Mouse (Mus musculus): Measurements from ENCODE around the gene Hectd4.
"Not testable (repeated sequence)": the region's sequence is repeated elsewhere in the genome, so short reads cannot be mapped to it uniquely, and the experiment has no call there.

Hectd4 gene

GRCm38 (mm10) chr5:121219980-121220731 lies at the start of gene Hectd4:
Gene Hectd4, plus strand, starts transcription at chr5:121220219.
- DNase-seq: peak; percentile 97

- DNase-seq: no peak
These were observed 47.2 kb upstream of the Hectd4 start for GRCm38 (mm10) chr5:121172835-121173234.

- DNase-seq: no peak
These were observed 40.8 kb upstream of the Hectd4 start for GRCm38 (mm10) chr5:121179077-121179857.

DNA sequence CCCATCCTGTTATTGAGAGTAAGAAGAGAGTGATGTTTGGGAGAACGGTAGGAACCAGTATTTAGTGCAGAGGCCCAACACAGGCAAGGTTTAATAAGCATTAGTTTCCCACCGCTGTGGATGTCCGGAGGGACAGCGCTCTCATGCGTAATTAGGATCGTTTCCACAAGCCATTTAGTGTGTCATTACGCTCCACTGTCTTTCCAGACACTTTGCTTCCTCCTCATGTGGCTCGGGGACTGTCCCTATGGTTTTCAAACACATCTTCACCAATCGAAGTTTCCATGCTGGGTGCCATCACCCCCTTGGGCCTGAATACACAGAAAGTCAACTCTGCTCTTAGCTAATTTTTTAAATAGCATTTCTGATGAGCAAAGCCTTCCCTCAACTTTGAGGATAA lies 36.8 kb upstream of the Hectd4 start:
- DNase-seq: no peak

GRCm38 (mm10) chr5:121184375-121184774 lies 35.6 kb upstream of the Hectd4 start:
- no peak for DNase-seq

- peak; percentile 31 for DNase-seq
These were observed 35.0 kb upstream of the Hectd4 start for GRCm38 (mm10) chr5:121184945-121185551.

GRCm38 (mm10) chr5:121187580-121188001 lies 32.4 kb upstream of the Hectd4 start:
- DNase-seq: no peak

- no peak for DNase-seq
These were observed 31.8 kb upstream of the Hectd4 start for GRCm38 (mm10) chr5:121188265-121188664.

- no peak for DNase-seq
These were observed 30.8 kb upstream of the Hectd4 start for GRCm38 (mm10) chr5:121189182-121189581.

DNA sequence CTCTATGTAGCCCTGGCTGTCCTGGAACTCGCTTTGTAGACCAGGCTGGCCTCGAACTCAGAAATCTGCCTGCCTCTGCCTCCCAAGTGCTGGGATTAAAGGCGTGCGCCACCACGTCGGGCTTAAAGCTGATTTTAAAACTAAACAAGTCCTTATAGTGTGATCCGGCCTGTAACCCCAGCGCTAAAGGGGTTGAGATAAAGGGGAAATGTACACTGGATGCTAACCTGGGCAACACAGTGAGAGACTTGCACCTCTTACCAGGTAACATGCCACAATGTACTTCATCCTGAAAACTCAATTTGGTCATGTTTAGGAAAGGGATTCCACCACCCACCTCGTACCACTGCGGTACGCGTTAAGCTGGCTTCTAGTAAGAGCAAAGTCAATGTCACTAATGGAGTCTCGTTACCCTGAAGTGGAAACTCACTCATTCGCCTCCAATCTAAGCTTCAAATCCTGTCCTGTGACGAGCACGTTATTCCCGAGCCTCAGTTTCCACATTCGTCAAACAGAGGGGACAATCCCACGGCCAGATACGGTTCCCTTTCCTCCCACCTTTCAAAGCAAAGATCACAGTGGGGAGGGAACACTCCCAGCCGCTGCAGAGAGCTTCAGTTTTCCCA lies 29.7 kb upstream of the Hectd4 start:
- DNase-seq: no peak

DNA sequence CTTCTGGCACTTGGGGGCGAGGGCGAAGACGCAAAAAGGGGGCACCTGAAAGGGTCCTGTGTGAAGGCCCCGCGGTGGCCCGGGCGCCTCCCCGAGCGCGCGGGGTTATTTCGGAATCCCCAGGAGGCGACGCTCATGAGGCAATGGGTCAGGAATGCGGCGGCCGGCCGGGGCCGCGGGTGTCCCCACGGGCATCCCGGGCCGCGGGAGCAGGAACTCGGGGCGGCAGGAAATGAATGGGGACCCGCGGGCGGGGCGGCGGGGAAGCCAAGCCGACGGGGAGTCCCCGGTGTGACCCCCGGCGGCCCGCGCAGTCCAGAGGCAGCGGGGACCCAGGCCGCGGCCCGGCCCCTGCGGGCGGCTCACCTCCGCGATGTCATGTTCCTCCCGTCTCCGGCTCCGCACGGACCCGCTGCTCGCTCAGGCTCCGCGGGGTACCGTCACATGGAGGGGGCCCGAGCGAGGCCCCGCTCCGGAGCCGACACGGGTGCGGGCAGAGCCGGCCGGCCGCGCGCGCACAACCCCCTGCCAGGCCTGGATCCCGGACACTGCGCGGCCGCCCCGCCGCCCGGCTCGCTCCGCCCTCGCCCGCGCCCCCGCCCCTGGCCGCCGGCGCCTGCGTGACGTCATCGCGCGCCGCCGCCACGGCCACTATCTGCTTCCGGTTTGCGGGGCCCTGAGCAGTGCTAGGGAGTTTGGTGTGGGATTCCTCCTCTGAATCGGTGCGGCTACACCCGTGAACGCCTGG lies 29.0 kb upstream of the Hectd4 start, which contains the start of gene Ptpn11:
Ptpn11 (minus strand) TSS at position 562 of the 748 bp plus-strand sequence.
- DNase-seq: peak; percentile 93

DNA sequence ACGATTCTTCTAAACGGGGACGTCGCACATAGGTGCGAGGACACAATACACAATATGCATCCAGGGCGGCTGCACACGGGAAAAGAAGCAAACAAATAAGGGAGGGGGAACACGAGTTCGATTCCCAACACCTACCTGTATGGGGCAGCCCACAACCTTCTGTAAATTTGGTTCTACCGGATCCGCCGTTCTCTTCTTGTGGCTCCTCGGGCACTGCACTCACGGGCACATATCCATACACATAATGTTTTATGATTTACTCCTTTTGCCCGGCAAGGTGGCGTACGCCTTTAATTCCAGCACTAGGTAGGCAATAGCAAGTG lies 28.5 kb upstream of the Hectd4 start:
- no peak for DNase-seq

GRCm38 (mm10) chr5:121194173-121194572 lies 25.8 kb upstream of the Hectd4 start:
- DNase-seq: no peak

DNA sequence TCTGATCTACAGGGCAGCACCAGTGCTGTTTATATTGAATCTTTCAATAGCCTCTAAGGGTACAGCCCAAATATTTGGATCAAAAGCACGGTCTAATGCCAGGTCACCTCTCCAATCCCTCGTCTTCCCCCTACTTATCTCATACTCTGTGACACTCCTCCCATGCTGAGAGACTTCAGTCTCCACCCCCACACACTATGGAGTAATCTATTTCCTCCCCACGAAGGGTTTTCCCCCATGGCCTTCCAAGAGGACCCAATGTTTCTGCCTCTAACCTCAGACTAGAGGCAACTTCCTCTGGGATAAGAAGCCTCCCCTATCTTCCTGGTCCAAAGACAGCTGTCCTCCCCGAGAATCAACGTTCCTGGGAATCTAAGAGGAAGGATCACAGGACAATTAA lies 23.3 kb upstream of the Hectd4 start:
- no peak for DNase-seq

- DNase-seq: no peak
These were observed 22.7 kb upstream of the Hectd4 start for GRCm38 (mm10) chr5:121197337-121197736.

- DNase-seq: no peak
These were observed 21.6 kb upstream of the Hectd4 start for GRCm38 (mm10) chr5:121198376-121198775.

GRCm38 (mm10) chr5:121201739-121202138 lies 18.3 kb upstream of the Hectd4 start:
- DNase-seq: peak; percentile 54

DNA sequence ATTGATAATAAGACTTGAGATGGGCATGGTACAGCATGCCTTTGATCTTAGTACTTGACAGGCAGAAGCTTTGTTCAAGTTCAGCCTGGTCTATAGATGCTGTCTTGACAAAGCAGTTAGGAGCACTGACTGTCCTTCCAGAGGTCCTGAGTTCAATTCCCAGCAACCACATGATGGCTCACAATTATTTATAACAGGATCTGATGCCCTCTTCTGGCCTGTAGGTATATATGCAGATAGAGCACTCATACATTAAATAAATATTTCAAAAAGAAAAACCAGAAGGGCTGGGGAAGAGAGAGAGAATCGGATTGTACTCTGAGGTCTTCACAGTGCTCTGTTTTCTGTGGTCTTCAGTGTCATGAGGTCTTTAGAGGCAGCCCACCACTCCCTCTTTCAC lies 17.6 kb upstream of the Hectd4 start:
- no peak for DNase-seq

DNA sequence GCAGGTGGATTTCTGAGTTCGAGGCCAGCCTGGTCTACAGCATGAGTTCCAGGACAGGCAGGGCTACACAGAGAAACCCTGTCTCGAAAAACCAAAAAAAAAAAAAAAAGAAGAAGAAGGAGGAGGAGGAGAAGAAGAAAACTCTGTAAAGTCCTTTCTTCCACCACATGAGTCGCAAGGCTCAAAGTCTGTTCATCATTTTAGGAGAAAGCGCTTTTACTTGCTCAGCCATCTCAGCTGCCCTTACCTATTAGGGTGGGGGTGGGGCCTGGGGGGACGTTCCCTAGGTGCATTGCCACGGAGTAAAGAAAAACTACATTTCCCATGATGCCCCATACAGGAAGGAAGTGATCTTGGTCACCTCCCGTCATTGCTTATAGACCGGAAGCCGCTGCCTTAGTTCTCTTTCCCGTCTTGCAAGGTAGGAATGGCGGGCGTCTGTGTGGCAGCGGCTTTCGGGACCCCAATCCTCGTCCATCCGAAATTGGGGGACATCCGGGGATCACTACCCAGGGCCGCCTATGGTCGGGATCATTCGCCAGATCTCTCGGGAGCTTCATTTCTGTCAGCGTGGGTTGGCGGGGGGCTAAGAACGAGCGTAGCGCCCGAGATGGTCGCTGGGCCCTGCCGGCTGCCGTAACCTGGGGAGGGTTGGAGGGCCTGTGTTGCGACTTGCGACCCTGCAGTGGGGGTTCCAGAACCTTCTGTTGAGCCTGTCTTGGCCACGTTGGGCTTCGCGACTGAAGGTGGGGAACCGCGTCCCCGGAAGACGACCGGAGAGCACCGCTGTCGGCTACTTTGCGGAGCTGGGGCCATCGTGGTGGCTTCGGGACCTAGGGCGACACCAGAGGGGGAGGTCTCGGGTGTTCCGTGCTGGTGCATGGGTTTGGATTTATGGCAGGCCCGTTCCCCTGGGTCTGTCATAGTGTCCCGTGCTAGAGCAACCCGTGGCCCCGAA lies 15.6 kb upstream of the Hectd4 start, which contains the start of gene Rpl6:
Rpl6 (plus strand) TSS at position 350 of the 958 bp plus-strand sequence.
- DNase-seq: peak; percentile 89

DNA sequence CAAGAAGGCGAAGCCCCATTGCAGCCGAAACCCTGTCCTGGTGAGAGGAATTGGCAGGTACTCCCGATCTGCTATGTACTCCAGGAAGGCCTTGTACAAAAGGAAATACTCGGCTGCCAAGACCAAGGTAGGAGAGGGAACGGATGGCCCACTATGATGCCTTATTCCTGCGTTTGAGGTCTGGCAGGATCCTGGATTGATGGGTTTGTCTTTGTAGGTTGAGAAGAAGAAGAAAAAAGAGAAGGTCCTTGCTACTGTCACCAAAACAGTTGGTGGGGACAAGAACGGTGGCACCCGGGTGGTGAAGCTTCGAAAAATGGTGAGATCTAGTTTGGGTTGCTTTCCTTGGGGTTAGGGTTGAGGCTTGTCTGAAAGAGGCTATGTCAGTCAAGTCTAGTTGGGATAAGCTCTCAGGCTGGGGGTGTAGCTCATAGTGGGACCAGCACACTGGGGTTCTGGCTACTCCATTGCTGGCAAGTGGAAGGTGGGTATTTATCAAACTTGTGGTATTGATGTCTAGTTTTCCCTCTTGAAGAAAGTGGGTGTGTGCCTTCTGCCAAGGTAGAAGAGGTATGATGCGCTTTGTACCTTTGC lies 14.4 kb upstream of the Hectd4 start:
- DNase-seq: not testable (repeated sequence)

- DNase-seq: no peak
These were observed 13.5 kb upstream of the Hectd4 start for GRCm38 (mm10) chr5:121206540-121206939.
